Mouse (Mus musculus) testis, postnatal 10 days (tissue): Measurements from ENCODE around the gene Arid3b.

ENCODE experiments used
- DNase-seq: peaks from one replicate; pipeline ENCODE4 v3.0.0; 2021; ENCODE audit warnings: low spot score

The Arid3b gene

GRCm38 (mm10) chr9:57747067-57747466 lies 89.5 kb downstream of the Arid3b start:
- no peak for DNase-seq

DNA sequence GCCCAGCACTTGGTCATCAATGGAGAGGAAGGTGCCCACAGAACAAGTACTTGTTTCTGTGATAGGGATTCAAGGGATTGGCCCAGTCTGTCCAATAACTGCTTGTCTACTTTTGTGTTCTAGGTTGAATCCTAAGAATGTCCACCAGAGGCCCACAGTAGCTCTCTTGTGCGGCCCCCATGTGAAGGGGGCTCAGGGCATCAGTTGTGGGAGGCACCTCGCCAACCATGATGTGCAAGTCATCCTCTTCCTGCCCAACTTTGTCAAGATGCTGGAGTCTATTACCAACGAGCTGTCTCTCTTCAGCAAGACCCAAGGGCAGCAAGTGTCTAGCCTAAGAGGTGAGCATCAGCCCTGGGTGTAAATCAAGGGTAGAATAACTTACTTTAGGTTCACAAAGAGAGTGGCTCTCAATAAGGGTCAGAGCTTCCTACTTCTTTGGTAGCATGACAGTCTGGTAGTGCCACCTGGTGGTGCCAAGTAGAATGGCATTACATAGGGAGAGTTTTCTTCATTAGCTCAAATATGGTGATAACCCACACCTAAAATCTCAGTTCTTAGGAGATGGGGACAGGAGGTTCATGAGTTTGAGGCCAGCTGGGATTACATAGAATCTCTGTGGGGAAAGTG lies 92.0 kb downstream of the Arid3b start:
- DNase-seq: no peak
